Mouse (Mus musculus) brain, embryonic 14.5 days (tissue): ENCODE results near the gene Pou1f1.

Experiments
- CTCF ChIP-seq: fragments of 200-500 bp; IDR thresholded peaks from 2 replicates; pipeline ENCODE4 v1.5.1; 2012; ENCODE audit warnings: inconsistent platforms, mild to moderate bottlenecking, moderate library complexity, borderline replicate concordance; ENCODE audit not compliant: insufficient read depth, insufficient read length; ENCODE audit errors: extremely low read depth
- POLR2A ChIP-seq: fragments of 200-500 bp; IDR thresholded peaks from 2 replicates; pipeline ENCODE4 v1.6.1; 2012; ENCODE audit warnings: mild to moderate bottlenecking, inconsistent platforms, borderline replicate concordance; ENCODE audit not compliant: poor library complexity, insufficient read depth, insufficient read length, severe bottlenecking; ENCODE audit errors: extremely low read depth

- no peak for TF ChIP-seq CTCF
- no peak for TF ChIP-seq POLR2A
Measured at GRCm38 (mm10) chr16:65514223-65514622, 6.1 kb upstream of the Pou1f1 start.
